Mouse (Mus musculus) forebrain, postnatal 0 days (tissue): ENCODE measurements around the gene Bhlhb9. TPM values are rescaled to one million over a fixed set of nuclear protein-coding genes. Genes with fewer than 3 reads are reported as not detected.

Experiments
- ATAC-seq: fragments of 200-750 bp; cut with Nextera tagmentation; 2 replicates; pipeline ENCODE4 v1.8.0; 2017; ENCODE audit warnings: mild to moderate bottlenecking, moderate library complexity
- DNase-seq: peaks from one replicate; pipeline ENCODE4 v3.0.0-alpha.2; 2015
- H3K27ac ChIP-seq: fragments of 300-500 bp; sonication (generic); 2 replicates; pipeline ENCODE4 v1.5.1; 2014; ENCODE audit warnings: low read depth, mild to moderate bottlenecking, antibody characterized with exemption, low read length, moderate library complexity, mixed read lengths
- H3K27me3 ChIP-seq: fragments of 300-500 bp; sonication (generic); 2 replicates; pipeline ENCODE4 v1.6.1; 2014; ENCODE audit warnings: mild to moderate bottlenecking, low read length, mixed read lengths; ENCODE audit not compliant: insufficient read depth
- H3K36me3 ChIP-seq: fragments of 300-500 bp; sonication (generic); 2 replicates; pipeline ENCODE4 v1.6.1; 2014; ENCODE audit warnings: mild to moderate bottlenecking, moderate library complexity; ENCODE audit not compliant: insufficient read depth
- H3K4me1 ChIP-seq: fragments of 300-500 bp; sonication (generic); 2 replicates; pipeline ENCODE4 v1.6.1; 2014; ENCODE audit warnings: antibody characterized with exemption; ENCODE audit not compliant: insufficient read depth
- H3K4me2 ChIP-seq: fragments of 300-500 bp; sonication (generic); 2 replicates; pipeline ENCODE4 v1.6.1; 2014; ENCODE audit warnings: low read depth, mild to moderate bottlenecking, moderate library complexity
- H3K4me3 ChIP-seq: fragments of 300-500 bp; sonication (generic); 2 replicates; pipeline ENCODE4 v1.5.1; 2014; ENCODE audit warnings: low read depth, low read length, mixed read lengths
- H3K9ac ChIP-seq: fragments of 300-500 bp; sonication (generic); 2 replicates; pipeline ENCODE4 v1.6.1; 2014; ENCODE audit warnings: mild to moderate bottlenecking
- H3K9me3 ChIP-seq: fragments of 300-500 bp; sonication (generic); 2 replicates; pipeline ENCODE4 v1.6.1; 2016; ENCODE audit warnings: low read length
- CTCF ChIP-seq: sonication (generic); IDR thresholded peaks from 2 replicates; pipeline ENCODE4 v1.5.1; 2016; ENCODE audit warnings: antibody characterized with exemption, control low read depth, low read depth
- WGBS: fragments of 180-500 bp; shearing (Covaris S2); extraction: QIAGEN DNeasy Blood & Tissue Kit; methylation state at CpG from one replicate; pipeline ENCODE4 v1.1.7; 2014; 5-methylcytosine and 5-hydroxymethylcytosine counted together
- polyA plus RNA-seq: library from polyadenylated mRNA; unstranded; fragments of >200 nt; fragmentation: Nextera tagmentation; extraction: Ambion mirVana; gene quantifications from 2 replicates; pipeline ENCODE4 v1.2.1, GENCODE M21; 2015
- total RNA-seq: library from RNA; depleted of rRNA; stranded (reverse); fragments of >200 nt; gene quantifications from 2 replicates; pipeline ENCODE4 v1.2.3, GENCODE M21; 2014

Gene Bhlhb9
- total and polyA plus RNA-seq, 2 experiments from 2014 or later, result 86.0 to 99.6 TPM

GRCm38 (mm10) chrX:135876679-135877078 lies 79.3 kb downstream of the Bhlhb9 start:
- DNase-seq (no peak), ATAC-seq (no peak)

GRCm38 (mm10) chrX:135879626-135880025 lies 82.2 kb downstream of the Bhlhb9 start:
- Histone ChIP-seq H3K4me2 (no peak overlapping the region), H3K4me3 (no peak overlapping the region), H3K27ac (no peak overlapping the region), H3K9ac (no peak overlapping the region), H3K4me1 (no peaks in the 10 kb centered on the region), H3K36me3 (no peaks in the 10 kb centered on the region), H3K27me3 (no peaks in the 10 kb centered on the region), H3K9me3 (no peaks in the 10 kb centered on the region)
- DNase-seq, result no peak
- ATAC-seq, result no peak
- 92% methylated on average over 1 of the region's 1 CpGs for WGBS
- TF ChIP-seq CTCF, result no peak

More at GRCm38 (mm10) chrX:135876679-135877078, 79.3 kb downstream of the Bhlhb9 start:
- H3K36me3 ChIP-seq, result no peaks in the 10 kb centered on the region
- no peak overlapping the region for H3K4me2 ChIP-seq
- H3K27ac ChIP-seq, result no peak overlapping the region
- 89% methylated on average over 1 of the region's 1 CpGs for WGBS
- no peak for TF ChIP-seq CTCF
- no peaks in the 10 kb centered on the region for H3K4me1 ChIP-seq
- no peaks in the 10 kb centered on the region for H3K27me3 ChIP-seq
- H3K9me3 ChIP-seq, result no peaks in the 10 kb centered on the region
- H3K4me3 ChIP-seq, result no peak overlapping the region
- H3K9ac ChIP-seq, result no peak overlapping the region

DNA sequence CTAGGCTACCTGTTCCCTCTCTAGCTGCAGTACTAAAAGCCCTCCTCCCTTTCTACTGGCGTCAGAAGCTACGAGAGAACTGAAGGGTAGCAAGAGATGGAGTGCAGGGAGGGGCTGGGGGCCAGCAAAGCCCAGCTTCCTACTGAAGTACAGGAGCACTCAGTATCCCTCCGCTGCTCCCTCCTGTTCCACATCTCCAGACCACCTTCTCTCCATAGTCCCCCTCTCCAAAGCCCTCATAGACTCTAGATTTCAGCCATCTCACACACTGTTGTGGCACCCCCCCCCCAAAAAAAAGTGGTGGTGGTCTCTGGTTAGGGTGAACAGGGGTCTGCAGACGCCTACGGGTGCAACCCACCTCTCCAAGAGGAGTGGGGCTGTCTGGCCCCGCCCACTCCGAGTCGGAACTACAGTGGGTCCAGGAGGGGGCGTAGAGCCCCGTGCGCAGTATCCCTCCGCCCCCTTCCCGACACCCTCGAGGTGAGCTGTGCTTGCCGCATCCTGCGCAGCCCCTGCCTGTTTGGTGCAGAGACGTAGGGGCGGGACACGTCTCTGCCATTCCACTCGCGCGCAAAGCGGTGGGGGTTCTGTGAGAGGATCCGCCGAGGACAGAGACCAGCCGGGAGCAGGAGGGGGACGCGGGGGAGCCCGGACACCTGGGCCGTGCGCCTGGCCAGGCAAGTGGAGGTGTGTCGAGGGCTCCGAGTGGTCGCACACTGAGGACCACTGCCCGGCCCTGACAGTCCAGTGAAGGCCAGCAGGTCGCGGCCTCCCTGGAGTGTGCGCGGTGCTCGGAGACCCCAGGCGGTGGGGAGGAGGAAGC lies 88.2 kb downstream of the Bhlhb9 start:
- peak overlapping the region; percentile 79 for H3K9ac ChIP-seq
- no peaks in the 10 kb centered on the region for H3K27me3 ChIP-seq
- peak overlapping the region; percentile 46 for H3K4me2 ChIP-seq
- peak overlapping the region; percentile 58 for H3K4me3 ChIP-seq
- peak; percentile 91 for DNase-seq
- H3K36me3 ChIP-seq, result no peaks in the 10 kb centered on the region
- peak; percentile 98 for ATAC-seq
- 27% methylated on average over 34 of the region's 41 CpGs for WGBS
- TF ChIP-seq CTCF, result peak; percentile 47; the same call in 1 of the 2 replicates
- H3K9me3 ChIP-seq, result no peaks in the 10 kb centered on the region
- peak overlapping the region; percentile 86 for H3K27ac ChIP-seq
- no peaks in the 10 kb centered on the region for H3K4me1 ChIP-seq

GRCm38 (mm10) chrX:135886234-135886585 lies 88.8 kb downstream of the Bhlhb9 start:
- Histone ChIP-seq H3K36me3 (no peaks in the 10 kb centered on the region), H3K27ac (peak overlapping the region; percentile 86), H3K4me1 (no peaks in the 10 kb centered on the region), H3K4me3 (peak overlapping the region; percentile 58), H3K9ac (peak overlapping the region; percentile 79), H3K9me3 (no peaks in the 10 kb centered on the region), H3K4me2 (peak overlapping the region; percentile 46), H3K27me3 (no peaks in the 10 kb centered on the region)
- peak; percentile 32 for DNase-seq
- no peak for TF ChIP-seq CTCF
- no peak; the same call in 1 of the 2 replicates for ATAC-seq
- 39% methylated on average over 11 of the region's 11 CpGs for WGBS

DNA sequence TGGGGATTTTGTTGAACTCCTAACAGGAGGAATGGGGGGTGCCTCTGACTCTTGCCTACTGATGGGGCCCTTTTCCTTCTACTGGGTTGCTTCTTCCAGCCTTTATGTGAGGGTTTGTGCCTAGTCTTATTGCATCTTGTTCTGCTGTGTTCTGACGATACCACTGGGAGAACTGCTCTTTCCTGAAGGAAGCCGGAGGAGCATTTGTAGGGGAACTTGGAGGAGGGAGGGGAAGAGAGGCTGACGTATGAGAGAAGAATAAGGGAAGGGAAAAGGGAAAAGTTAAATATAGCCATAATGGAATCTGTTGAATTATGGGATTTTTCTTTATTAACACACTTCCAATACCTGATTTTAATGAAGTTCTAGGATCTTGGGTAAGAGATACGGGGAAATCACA lies 119.2 kb downstream of the Bhlhb9 start:
- Histone ChIP-seq H3K4me3 (no peak overlapping the region), H3K9me3 (no peaks in the 10 kb centered on the region), H3K27ac (peak overlapping the region; percentile 62; the same call in 1 of the 2 replicates), H3K36me3 (no peaks in the 10 kb centered on the region), H3K4me2 (no peak overlapping the region), H3K4me1 (no peaks in the 10 kb centered on the region), H3K27me3 (no peaks in the 10 kb centered on the region), H3K9ac (no peak overlapping the region)
- no peak for TF ChIP-seq CTCF
- DNase-seq (peak; percentile 6), ATAC-seq (peak; percentile 83; the same call in 1 of the 2 replicates)
- 63% methylated on average over 4 of the region's 4 CpGs for WGBS

DNA sequence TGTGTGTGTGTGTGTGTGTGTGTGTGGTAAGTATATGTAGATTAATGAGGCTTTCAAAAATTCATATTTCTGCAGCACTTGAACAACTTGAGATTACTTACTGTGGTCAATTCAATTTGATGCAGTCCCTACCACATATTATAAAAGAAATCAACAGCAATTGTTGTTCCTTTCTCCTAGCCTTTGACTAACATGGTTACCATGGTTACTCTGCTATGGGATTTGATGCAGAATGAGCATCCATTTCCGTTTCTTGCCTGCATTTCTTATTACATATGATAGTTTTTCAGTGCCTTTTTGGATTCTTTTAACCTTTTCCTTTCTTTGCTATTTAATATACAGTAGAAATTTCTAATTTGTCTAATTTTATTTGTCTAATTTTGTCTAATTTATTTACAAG lies 119.7 kb downstream of the Bhlhb9 start:
- H3K27me3 ChIP-seq, result no peaks in the 10 kb centered on the region
- no peak overlapping the region for H3K4me2 ChIP-seq
- H3K36me3 ChIP-seq, result no peaks in the 10 kb centered on the region
- no peak overlapping the region for H3K4me3 ChIP-seq
- no peaks in the 10 kb centered on the region for H3K9me3 ChIP-seq
- WGBS, result 44% methylated on average over 1 of the region's 1 CpGs
- no peak overlapping the region for H3K9ac ChIP-seq
- no peak for TF ChIP-seq CTCF
- ATAC-seq, result peak; percentile 77; the same call in 1 of the 2 replicates
- H3K27ac ChIP-seq, result peak overlapping the region; percentile 29; the same call in 1 of the 2 replicates
- DNase-seq, result peak; percentile 22
- no peaks in the 10 kb centered on the region for H3K4me1 ChIP-seq

DNA sequence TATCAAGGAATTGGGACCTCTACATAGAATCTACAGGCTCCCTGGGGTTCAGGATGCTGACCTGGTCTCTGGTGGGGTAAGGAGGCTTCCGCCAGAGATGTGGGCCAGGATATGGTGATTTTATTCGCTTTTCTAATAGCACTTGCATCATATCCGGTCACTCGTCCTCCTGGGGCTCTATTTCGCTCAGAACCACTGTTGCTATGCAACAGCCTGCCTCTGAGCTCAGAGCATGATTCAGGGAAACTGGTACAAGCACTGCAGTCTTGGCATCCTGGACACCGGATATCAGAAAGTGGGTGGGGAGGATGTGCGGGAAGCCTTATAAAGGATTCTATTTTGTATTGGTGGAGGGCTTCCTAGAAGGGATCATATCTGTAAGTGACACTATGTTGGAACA lies 124.8 kb downstream of the Bhlhb9 start:
- peak; percentile 85 for ATAC-seq
- no peak overlapping the region for H3K27ac ChIP-seq
- H3K4me2 ChIP-seq, result no peak overlapping the region
- no peak overlapping the region for H3K4me3 ChIP-seq
- no peaks in the 10 kb centered on the region for H3K27me3 ChIP-seq
- no peak overlapping the region for H3K9ac ChIP-seq
- DNase-seq, result peak; percentile 26
- H3K4me1 ChIP-seq, result no peaks in the 10 kb centered on the region
- WGBS, result 66% methylated on average over 7 of the region's 7 CpGs
- no peak for TF ChIP-seq CTCF
- no peaks in the 10 kb centered on the region for H3K9me3 ChIP-seq
- H3K36me3 ChIP-seq, result no peaks in the 10 kb centered on the region
